Mouse (Mus musculus) mature B cell (primary cell): ENCODE results near the gene Ky.

Source experiments
- in situ Hi-C: fragments of 300-500 bp; cut with MboI; formaldehyde crosslinking; loops from 2 replicates; pipeline ENCODE4 v1.14.3; 2019

The Ky gene

DNA sequence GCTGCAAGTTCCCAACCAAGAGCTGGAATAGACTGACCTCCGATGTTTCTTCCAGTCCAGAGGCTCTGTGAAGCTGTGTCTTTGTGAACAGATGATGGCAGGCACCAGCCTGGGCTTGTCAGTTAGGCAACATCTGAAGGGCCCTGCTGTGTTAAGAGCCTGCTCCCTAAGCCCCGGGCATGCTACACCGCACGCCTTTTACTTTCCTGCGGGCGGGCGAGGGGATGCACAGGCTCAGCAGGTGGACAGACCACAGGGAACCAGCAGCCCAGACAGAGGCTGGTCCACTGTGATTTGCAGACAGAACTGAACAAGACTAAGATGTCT lies 41.4 kb downstream of the Ky start:
- in situ Hi-C loops = no loop called here

DNA sequence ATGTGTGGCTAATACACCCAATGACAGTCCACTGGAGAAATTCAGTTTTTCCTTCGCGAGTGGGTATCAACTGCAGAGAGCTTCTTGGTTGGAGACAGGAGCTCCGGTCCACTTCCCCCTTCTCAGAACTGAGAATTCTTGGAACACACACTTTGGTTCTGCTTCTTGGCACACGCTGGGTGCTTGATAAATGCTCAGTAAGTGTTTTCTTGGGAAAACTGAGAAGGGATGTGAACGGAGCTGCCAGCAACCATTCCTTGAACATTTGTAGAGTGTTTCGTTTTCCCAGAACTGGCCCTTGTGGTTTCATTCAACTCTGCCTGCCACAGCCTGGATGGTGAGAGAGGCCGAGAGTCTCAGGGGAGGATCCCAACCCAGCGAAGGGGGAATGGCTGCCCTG lies 43.7 kb downstream of the Ky start:
- in situ Hi-C loops = no loop called here

DNA sequence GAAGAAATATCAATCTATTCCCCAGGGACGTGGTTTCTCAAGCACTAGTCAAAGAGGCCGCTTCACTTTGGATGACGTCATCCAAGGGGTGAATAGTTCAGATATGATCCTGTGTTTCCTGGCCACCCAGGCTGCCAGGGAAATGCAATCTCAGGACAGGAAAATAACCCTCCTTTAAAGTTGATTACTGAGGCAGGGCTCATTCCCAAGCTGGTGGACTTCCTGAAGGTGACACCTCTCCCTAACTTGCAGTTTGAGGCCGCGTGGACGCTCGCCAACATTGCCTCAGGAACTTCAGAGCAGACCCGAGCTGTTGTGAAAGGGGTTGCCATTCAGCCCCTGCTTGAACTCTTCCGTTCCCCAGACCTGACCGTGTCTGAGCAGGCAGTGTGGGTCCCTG lies 46.2 kb downstream of the Ky start:
- in situ Hi-C loops = no loop called here

DNA sequence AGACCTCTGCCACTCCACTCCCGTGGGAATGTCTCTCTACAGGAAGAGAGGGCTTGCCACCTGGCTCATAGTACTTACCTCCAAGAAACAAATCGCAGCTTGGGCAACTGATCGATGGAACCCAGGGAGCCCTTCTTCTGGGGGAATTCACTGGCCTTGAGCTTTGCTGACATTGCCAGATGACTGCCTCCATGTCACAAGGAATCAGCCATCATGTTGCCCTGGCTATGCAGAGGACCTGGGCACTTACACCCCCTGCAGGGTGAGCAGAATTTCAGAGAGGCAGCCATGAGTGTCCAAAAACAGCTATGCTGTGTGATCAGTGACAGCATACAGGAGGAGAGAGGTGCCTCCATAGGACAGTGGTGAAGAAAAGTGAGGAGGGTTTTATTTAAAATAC lies 48.2 kb downstream of the Ky start:
- in situ Hi-C loops = no loop called here

DNA sequence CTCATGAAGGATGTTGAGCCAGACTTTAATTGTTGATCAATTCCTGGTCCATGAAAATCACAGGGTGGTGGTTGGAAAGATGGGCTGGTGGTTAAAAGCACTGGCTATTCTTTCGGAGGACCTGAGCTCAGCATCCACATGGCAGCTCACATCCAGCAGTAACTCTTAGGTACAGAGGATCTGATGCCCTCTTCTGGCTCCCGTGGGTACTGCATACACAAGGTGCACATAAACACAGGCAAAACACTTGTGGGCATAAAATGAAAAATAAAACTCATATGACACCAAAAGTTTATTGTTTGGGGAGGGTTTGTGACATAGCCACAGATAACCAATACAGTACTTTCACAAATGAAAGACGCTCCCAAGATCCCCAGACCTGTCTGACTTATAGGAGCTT lies 52.9 kb downstream of the Ky start:
- in situ Hi-C loops = no loop called here

DNA sequence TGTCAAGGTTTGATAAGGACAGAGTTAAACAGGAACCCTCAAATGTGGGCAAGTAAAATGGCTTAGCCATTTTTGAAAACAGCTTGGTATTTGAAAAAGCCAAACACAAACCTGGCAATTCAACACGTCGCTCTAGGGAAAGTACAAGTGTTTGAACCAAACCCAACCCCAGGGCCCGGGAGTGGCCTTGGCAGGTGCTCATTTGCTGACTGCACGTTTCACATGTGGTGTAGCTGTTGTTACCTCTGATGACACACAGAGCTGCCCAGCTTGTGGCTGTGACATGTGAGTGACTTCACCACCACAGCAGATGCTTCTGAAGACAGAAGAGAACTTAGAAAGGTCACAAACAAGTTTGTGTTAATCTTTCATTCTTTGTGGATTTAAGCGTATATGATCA lies 67.3 kb downstream of the Ky start:
- in situ Hi-C loops = no loop called here

DNA sequence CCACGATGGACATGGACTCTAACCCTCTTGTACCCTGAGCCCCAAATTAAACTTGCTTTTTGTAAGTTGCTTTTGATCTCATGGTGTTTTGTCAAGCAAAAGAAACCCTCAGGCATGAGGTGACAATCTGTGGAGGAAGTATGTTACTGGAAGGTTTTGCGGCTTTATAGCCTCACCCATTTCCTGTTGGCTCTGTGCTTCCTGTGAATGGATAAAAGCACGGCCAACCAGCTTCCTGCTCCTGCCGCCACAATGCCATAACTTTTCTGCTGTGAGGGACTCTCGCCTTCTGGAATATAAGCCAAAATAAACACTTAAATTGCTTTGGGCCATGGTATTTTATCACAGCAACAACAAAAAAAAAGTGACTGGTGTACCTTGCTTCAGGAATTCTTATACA lies 71.9 kb downstream of the Ky start:
- in situ Hi-C loops = no loop called here

DNA sequence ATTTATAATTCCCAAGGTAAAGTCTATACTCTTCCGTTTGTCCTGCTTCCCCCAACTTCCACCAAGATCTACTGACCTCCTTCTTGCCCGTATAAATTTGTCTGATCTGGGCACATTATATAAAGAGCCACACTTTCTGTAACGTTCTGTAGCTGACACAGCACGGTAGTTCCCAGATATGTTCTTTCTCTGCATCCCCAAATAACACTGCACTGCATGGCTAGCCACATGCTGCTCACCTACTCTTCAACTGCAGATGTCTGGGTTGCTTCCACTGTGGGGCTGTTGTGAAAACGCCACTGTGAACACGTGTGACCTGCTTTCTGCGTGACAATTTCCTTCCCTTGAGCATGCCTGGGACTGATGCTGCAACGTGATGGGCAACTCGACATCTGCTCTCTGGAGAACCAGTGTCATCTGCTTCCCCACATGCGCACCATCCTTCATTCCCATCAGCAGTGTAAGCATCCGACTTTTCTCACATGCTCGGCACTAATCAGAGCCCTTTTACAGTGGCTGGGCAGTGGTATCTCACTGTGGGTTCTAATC lies 76.4 kb downstream of the Ky start:
- in situ Hi-C loops = no loop called here

DNA sequence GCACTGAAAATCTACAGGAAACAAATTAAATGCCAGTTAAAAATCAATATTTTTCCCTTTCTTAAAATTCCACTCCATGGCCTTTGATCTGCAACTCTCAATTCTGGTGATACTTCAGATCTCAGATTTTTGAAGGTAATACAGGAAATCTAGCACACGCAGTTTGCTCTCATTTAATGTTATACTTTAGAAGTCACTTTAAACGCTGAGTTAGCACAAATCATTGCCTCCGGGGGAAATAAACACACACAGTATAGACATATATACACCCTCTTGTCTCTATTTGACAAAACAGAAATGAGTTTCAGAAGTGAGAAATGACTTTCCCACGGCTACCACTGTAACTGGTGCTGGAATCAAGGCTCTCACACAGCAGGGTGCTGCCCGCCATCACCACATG lies 81.8 kb downstream of the Ky start:
- in situ Hi-C loops = no loop called here

DNA sequence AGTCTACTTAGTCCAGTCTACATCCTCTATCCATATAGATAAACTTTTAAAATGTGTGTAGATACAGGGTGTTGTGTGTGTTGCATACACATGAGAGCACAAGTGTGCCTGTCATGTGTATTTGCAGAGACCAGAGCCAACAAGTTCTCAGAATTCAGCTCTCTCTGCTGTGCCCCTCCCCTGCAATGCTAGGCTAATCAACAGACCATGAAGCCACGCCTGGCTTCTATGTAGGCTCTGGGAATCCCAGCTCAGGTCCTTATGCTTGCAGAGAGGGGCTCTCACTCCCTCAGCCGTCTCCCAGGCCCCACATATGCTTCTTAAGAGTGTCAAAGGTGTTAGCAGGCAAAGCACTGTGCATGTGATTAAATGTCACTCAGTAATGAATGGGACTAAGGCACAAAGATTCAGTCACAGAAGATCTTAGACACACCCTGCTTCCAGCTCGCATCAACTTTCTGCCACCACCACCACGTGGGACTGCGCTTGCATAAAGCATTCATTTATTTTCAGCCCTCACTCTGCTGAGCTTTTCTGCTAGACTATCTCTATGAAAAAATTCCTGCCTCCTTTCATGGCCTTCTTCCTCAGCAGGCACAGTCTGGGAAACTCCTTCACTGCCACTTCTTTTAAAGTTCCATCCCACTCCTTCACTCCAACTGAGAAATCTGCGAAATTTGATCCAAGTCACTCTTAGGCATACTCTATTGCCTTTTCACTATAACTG lies 89.3 kb downstream of the Ky start:
- in situ Hi-C loops = no loop called here
